Mouse (Mus musculus) testis, postnatal 10 days (tissue): ENCODE data around the gene Vldlr.

ENCODE experiments used
- DNase-seq: peaks from one replicate; pipeline ENCODE4 v3.0.0; 2021; ENCODE audit warnings: low spot score

Vldlr gene

DNA sequence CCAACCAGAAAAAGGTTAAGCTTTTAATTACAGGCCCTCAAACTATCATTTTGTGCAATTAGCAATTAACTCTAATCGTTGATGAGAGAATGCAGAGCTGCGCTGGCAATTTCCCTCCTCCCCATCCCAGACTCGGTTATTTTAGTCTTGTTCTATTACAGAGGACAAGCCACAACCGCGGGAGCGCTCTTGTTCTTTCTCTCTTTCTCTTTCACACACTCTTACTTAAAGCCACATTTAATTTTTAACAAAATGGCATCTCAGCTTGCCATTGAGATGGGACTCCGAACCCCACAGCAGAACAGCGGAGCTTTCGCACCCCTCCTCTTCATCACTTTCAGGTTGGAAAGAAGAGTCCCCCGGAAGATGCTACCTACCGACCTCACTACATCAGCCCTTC is at the start of gene Vldlr:
TSS of gene Vldlr (plus strand) at position 167 of the 400 bp plus-strand sequence.
- DNase-seq, result no peak

DNA sequence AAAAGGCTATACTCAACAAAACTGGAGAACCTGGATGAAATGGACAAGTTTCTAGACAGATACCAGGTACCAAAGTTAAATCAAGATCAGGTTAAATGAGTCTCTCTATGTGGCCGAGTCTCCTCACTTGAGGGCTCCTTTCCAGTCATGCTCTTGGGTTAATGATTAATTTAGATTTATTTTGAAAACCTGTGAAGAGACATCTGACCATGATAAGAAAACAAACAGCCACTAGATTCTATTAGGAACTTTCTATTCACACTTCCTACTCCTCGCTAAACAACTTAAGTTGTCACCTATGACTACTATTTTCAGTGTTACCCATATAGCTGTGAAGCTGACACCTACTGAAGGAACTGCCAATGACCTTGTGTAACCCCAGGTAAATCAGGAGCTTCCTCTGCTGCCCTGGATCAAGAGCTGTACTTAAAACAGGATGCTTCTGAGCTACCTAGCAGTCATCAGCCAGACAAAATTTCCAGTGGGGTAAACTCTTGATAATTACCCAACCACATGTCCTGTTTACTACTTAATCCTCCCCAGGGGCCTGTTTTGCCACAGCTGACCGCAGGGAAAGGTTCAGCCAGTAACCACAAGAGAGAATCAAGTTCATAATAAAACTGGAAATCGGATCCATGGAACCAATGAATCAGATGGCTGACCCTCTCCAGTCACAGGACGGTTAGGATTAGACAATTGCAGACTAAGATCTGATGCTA is 48.5 kb upstream of the Vldlr start:
- no peak for DNase-seq

DNA sequence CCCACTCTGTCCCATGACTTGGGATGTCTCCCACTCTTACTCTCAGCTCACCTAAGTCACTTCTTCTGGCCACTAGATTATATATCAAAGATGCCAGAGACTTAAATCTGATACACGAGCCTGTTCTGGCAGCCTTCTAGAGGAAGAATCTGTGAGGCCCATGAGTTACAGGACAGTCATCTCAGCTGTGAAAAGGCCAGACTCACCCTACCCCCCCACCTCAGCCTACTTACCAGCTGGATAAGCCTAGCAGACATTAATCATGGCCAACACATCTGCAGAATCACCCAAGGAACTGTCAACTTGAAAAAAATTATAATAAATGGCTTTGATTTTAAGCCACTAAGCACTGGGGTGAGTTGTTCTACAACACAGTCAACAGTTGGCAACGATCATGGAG is 42.4 kb upstream of the Vldlr start:
- no peak for DNase-seq

GRCm38 (mm10) chr19:27175617-27176016 is 40.7 kb upstream of the Vldlr start:
- no peak for DNase-seq

- DNase-seq, result no peak
These were observed 39.7 kb upstream of the Vldlr start for GRCm38 (mm10) chr19:27176558-27176957.

GRCm38 (mm10) chr19:27178195-27178807 is 38.0 kb upstream of the Vldlr start:
- no peak for DNase-seq

DNA sequence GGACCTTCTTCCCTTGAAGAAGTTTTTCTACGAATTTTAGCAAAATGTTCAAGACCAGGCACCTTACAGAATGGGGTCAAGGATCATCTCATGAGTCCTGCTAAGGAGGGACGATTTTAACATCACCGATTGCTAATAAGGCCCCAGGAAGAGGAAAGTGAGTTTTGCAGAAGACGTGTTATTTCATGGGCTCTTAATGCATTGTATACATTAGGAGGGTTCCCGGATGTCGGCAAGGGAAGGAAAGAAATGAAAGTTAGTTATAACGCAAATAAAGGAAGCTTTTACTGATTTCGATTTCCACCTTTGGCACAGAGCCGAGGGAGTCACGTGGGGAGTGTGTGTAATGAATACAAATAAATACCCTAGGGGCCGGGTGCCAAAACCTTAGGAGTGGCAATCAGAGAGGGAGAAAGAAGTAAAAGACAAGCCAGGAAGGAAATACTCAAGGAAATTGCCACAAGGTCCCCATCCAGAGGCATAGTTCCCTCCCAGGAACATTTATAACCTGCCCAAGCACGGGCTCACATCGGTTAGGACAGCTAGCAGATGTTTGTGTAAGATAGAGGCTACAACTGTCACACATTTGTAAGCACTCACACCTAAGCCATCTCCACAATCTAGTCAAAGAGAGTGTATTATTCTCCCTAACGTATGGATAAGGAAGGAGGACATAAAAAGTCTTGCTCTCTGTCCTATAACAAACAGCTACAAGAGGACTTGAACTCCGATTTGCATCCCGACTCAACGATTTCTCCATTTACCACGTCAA is 35.7 kb upstream of the Vldlr start:
- DNase-seq, result peak; percentile 47

DNA sequence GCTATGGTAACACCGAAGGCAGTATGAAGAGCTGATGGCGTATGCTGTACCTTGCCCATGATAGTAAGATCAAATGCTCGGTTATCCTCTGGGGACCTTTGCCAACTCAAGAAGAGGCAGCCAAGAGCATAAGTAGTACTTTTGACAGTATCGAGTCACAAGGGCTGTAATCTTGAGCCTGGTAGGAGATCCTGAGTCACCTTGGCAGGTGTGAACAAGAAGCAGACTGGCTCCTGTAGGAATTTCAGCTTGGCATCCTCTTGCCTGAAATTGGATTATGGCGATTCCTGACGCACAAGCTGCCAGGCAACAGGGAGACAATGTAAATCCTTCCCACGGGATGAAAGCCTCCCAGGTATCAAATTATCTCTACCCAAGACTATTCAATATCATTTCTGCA is 32.8 kb upstream of the Vldlr start:
- no peak for DNase-seq

- no peak for DNase-seq
These were observed 12.5 kb upstream of the Vldlr start for GRCm38 (mm10) chr19:27203711-27204238.

- DNase-seq, result no peak
These were observed 5.3 kb upstream of the Vldlr start for GRCm38 (mm10) chr19:27210991-27211390.

DNA sequence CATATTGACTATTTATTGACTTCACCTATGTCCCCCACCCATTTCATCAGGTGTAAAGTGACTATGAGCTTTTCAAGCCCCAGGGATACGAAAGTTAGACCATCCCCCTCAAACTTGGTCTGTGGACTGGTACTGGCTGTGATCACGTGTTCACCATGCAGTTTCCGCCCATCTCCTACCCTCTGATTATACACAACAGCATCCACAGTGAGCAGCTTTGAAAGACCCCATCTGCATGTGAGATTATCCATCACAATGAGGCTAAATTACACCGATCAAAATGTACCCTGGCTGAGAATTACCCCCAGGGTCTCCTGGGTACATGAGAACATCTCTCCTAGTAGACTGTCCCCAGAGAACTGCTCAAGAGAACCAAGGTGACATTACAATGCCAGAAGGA is 688 bp upstream of the Vldlr start:
- no peak for DNase-seq

DNA sequence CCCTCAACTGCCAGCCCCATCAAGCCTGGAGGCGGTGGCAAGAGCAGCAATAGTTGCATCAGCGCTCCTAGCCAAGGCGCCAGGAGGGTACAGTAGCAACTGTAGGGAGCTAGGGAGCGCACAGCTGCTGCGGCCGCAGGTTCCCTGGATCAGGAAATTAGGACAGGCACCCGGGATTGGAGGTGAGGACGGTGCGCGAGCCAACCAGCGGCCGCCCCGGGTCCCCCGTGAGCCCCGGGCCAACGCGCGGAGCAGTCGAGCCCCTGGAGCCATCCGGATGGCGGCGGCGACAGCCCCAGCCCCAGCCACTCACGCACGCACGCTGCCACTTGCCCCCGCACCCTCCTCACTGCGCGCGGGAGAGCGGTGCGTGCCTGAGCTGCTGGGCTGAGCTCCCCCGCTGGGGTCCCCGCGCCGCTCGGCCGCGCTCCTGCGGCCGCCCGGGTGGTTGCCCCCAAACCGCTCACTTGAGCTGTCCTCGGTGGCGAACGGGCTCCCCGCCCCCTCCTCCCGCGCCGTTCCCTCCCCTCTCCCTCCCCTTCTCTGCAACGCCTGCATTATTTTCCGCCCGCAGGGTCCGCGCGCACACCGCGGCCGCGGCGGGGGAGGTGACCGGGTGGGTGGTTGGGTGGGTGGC is 601 bp downstream of the Vldlr start:
- peak; percentile 58 for DNase-seq

- peak; percentile 52 for DNase-seq
These were observed 1.2 kb downstream of the Vldlr start for GRCm38 (mm10) chr19:27217404-27217940.

GRCm38 (mm10) chr19:27217941-27218411 is 1.7 kb downstream of the Vldlr start:
- peak; percentile 51 for DNase-seq

- peak; percentile 47 for DNase-seq
These were observed 2.4 kb downstream of the Vldlr start for GRCm38 (mm10) chr19:27218561-27219262.

DNA sequence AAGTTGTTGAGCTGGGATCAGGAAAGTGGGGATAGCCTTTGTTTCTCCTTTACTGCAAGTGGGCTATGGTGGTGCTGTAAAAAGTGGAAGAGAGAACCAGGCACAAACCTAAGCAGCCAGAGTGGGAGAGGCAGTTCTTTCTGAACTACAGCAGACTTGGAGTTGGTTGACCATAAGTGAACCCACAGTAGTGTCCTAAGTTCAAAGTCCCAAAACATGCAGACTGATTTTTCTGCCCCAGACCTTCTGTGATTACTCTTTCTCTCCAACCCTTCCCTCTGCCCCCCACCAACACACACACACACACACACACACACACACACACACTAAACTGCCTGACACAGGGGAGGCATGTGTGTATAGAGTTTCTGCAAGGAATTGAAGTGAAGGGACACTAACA is 3.3 kb downstream of the Vldlr start:
- no peak for DNase-seq

DNA sequence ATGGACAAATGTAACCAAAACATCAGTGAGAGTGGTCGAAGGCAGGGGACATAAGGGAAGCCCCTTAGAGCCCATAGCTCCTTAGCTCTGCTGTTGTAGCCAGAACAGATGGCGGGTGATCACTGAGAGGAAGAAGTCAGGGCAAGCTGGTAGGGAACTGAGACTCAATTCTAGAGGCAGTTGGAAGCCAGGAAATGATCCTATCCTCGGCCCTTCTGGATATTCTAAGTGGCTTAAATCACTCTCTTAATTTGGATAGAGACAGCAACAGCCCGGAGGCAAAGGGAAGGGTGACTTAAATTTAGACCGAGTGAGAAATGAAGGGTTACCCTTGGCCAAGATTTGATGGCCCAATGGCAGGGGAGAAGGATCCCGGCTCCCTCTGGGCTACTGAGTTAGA is 6.8 kb downstream of the Vldlr start:
- no peak for DNase-seq

- no peak for DNase-seq
These were observed 8.1 kb downstream of the Vldlr start for GRCm38 (mm10) chr19:27224356-27224755.

- no peak for DNase-seq
These were observed 10.3 kb downstream of the Vldlr start for GRCm38 (mm10) chr19:27226626-27227025.

GRCm38 (mm10) chr19:27227131-27227530 is 10.8 kb downstream of the Vldlr start:
- DNase-seq, result no peak

GRCm38 (mm10) chr19:27228254-27228653 is 12.0 kb downstream of the Vldlr start:
- no peak for DNase-seq
